ENCODE assay signal across 8 mouse cellular contexts in the genomic region with DNA sequence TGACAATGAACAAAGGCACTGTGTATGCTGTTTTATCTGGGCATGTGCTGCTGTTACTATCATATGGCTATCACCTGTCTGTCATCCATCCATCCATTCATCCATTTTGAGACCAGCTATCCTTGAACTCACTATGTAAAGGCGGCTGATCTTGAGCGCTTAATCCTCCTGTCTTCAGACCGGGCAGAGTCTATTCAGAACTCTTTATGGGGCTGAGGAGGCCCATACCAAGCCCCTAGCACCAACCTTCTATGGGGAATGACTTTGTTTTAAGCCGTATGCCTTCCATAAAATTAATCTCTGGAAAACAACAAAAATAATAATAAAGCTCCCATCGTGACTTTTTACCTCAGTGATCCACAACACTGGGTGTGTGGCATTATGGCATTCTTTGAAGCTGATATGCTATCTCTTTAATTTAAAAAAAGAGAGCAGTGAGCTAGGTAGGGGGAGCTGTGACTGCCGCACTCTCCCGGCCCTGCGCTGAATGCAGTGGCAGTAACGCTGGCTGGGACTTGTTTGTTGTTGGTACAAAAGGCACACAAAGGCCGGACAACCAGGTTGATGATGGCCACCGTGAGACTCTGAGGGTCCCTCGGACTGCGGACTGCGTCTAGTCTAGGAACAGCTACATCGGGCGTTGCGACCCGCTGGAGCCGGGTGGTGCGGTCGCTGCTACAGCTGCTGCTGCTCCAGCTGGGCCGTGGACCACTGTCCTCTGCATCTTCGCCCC. TPM values are rescaled to one million over a fixed set of nuclear protein-coding genes. Genes with fewer than 3 reads are reported as not detected.
DNase-seq lines count a peak whose midpoint lies in the region; ATAC-seq and TF ChIP-seq lines count a peak whose summit lies in the region.

A gene (plus strand): TSS at position 464 of the 733 bp plus-strand sequence.

- ATAC-seq in granulocyte monocyte progenitor cell, adult 5-6 weeks (replicated peaks; ENCODE audit: poor library complexity, severe bottlenecking), result no peak
- ATAC-seq in liver, postnatal 0 days, result no peak
- no peak for ATAC-seq in stomach, embryonic 14.5 days (ENCODE audit: insufficient number of reproducible peaks, insufficient read depth, low FRiP score, low read depth)

- TF ChIP-seq EP300 in liver, postnatal 0 days (IDR thresholded peaks at IDR 0.05; ENCODE audit: low read depth), result no peak

- WGBS in liver, postnatal 0 days (ENCODE audit: insufficient replicate concordance), result 13% methylated on average over 23 of the region's 23 CpGs
- 8% methylated on average over 23 of the region's 23 CpGs for WGBS in stomach, embryonic 14.5 days

- no peak within 1 kb of the TSS for H3K9ac ChIP-seq in liver, postnatal 0 days (replicated peaks)
- no peak within 1 kb of the TSS for H3K9ac ChIP-seq in stomach, embryonic 14.5 days (replicated peaks; ENCODE audit: low read depth, low read length)

- no peaks in the 10 kb centered on the region for H3K9me3 ChIP-seq in liver, postnatal 0 days (ENCODE audit: low read length)
- no peaks in the 10 kb centered on the region for H3K9me3 ChIP-seq in stomach, embryonic 14.5 days (ENCODE audit: control insufficient read depth, low read depth, low read length)

- peak; percentile 6 for DNase-seq in ovary, postnatal 36 days (ENCODE audit: low spot score)
- no peak for DNase-seq in ovary, postnatal 10 days (ENCODE audit: low spot score)
- DNase-seq in embryo, embryonic 11 days, result peak; percentile 61
- DNase-seq in kidney, postnatal 10 days, result peak; percentile 34
- peak; percentile 13 for DNase-seq in liver, postnatal 0 days
- no peak for DNase-seq in spleen, postnatal 36 days (ENCODE audit: low spot score in 2 of 2)

- H3K27ac ChIP-seq in liver, postnatal 0 days (ENCODE audit: low read depth), result no peak within 1 kb of the TSS
- H3K27ac ChIP-seq in stomach, embryonic 14.5 days (ENCODE audit: low read length), result no peak within 1 kb of the TSS

- peak within 1 kb of the TSS; percentile 59 for H3K4me2 ChIP-seq in liver, postnatal 0 days (ENCODE audit: low read depth, low read length)
- H3K4me2 ChIP-seq in stomach, embryonic 14.5 days (replicated peaks; ENCODE audit: low read depth, low read length), result peak within 1 kb of the TSS; percentile 44

- H3K36me3 ChIP-seq in liver, postnatal 0 days (replicated peaks; ENCODE audit: insufficient read depth, low read length), result no peaks in the 10 kb centered on the region
- H3K36me3 ChIP-seq in stomach, embryonic 14.5 days (ENCODE audit: control insufficient read depth, insufficient read depth, low read length), result no peaks in the 10 kb centered on the region

- 0 out of 2 replicates have a peak, but pooled peaks cover 7% of the 10 kb centered on the region for H3K27me3 ChIP-seq in liver, postnatal 0 days (ENCODE audit: insufficient read depth, low read length)
- no peaks in the 10 kb centered on the region for H3K27me3 ChIP-seq in stomach, embryonic 14.5 days (ENCODE audit: control insufficient read depth, insufficient read depth, low read length)

- TF ChIP-seq CTCF in liver, postnatal 0 days (IDR thresholded peaks at IDR 0.05; ENCODE audit: low read depth), result 0 out of 2 replicates have a peak, but pooled peaks have one; percentile 10

- H3K4me3 ChIP-seq in liver, postnatal 0 days (ENCODE audit: low read depth, low read length), result peak within 1 kb of the TSS; percentile 24; the same call in 1 of the 2 replicates
- H3K4me3 ChIP-seq in stomach, embryonic 14.5 days (ENCODE audit: low read depth, low read length), result peak within 1 kb of the TSS; percentile 27

- no peaks in the 10 kb centered on the region for H3K4me1 ChIP-seq in liver, postnatal 0 days (ENCODE audit: insufficient read depth)
- no peaks in the 10 kb centered on the region for H3K4me1 ChIP-seq in stomach, embryonic 14.5 days (ENCODE audit: control insufficient read depth, insufficient read depth, low read length)

RNA-seq across cellular contexts. Expression of the gene that starts here (rescaled TPM):
- 10.2 and 13.8 TPM in 2 replicates for total RNA-seq in granulocyte monocyte progenitor cell, adult 5-6 weeks (2014; fragmentation: Nextera tagmentation)
- 16.8 and 17.7 TPM in 2 replicates for total RNA-seq in granulocyte monocyte progenitor cell, adult 5-6 weeks (2017)
- 0.33 and 0.43 TPM in 2 replicates for polyA plus RNA-seq in liver, postnatal 0 days (2015; fragmentation: Nextera tagmentation; extraction: Ambion mirVana)
- 4.9 and 5.5 TPM in 2 replicates for polyA plus RNA-seq in stomach, embryonic 14.5 days (2014; fragmentation: Nextera tagmentation; extraction: Ambion mirVana)

Comparison
In these comparisons a context has a peak if more than half of its experiments do, and no peak if none do; other contexts are left out.
1. DNase-seq: peak in ovary, postnatal 36 days (single experiment), embryo, embryonic 11 days (single experiment) and kidney, postnatal 10 days (single experiment); none in ovary, postnatal 10 days (single experiment) and spleen, postnatal 36 days (0 of 2).
2. Peak in DNase-seq, H3K4me3 ChIP-seq and H3K4me2 ChIP-seq in liver, postnatal 0 days; RNA of the gene not detected or under 1 TPM.